10 mouse cellular contexts compared by ENCODE assay signal in the genomic region with DNA sequence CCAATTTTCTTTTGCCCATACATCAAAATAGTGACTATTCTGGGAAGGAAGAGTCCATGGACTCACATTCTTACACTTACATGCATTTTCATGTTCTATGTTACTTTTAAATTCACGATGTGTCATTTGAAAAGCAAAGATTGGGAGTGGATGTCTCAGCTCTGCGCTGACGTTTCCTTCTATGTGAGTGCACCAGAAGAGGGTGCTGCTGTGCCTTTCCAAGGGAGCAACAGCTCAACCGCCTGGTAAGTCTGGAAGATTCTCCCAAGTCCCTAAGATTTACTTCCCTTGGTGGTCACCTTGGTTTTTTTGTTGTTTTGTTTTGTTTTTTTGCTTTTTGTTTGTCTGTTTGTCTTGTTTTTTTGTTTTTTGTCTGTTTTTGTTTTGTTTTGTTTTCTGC. TPM values are rescaled to one million over a fixed set of nuclear protein-coding genes. Genes with fewer than 3 reads are reported as not detected.
DNase-seq lines count a peak whose midpoint lies in the region; ATAC-seq lines count a peak whose summit lies in the region.
"Had no signal": no experiment of that assay in that cellular context is flagged by ENCODE, and none has a peak within 500 bp of the region (broad histone marks: within the 10 kb centered on the region; RNA-seq: fewer than 3 reads in every experiment).

No protein-coding gene starts in this region.

- H3K36me3 ChIP-seq in liver, embryonic 12.5 days = no peaks in the 10 kb centered on the region
- H3K36me3 ChIP-seq: G1E; liver, embryonic 13.5 days had no signal

- no peak for ATAC-seq in liver, embryonic 12.5 days
- peak; percentile 88 for ATAC-seq in megakaryocyte, adult 5-6 weeks (ENCODE audit: poor library complexity, severe bottlenecking)

- H3K27me3 ChIP-seq in liver, embryonic 12.5 days (replicated peaks) = 0 out of 2 replicates have a peak, but pooled peaks cover 3% of the 10 kb centered on the region

- no peaks in the 10 kb centered on the region for H3K4me1 ChIP-seq in liver, embryonic 12.5 days
- H3K4me1 ChIP-seq: liver, embryonic 13.5 days had no signal

- no peak overlapping the region for H3K4me2 ChIP-seq in liver, embryonic 12.5 days
- H3K4me2 ChIP-seq: liver, embryonic 13.5 days had no signal

- H3K4me3 ChIP-seq in liver, embryonic 12.5 days = no peak overlapping the region
- H3K4me3 ChIP-seq: liver, embryonic 13.5 days had no signal

- H3K9ac ChIP-seq in liver, embryonic 12.5 days = no peak overlapping the region
- H3K9ac ChIP-seq: liver, embryonic 13.5 days had no signal

- WGBS in liver, embryonic 12.5 days (ENCODE audit: insufficient replicate concordance) = 8% methylated on average over 4 of the region's 4 CpGs

- H3K27ac ChIP-seq in liver, embryonic 12.5 days = no peak overlapping the region
- H3K27ac ChIP-seq: liver, embryonic 13.5 days had no signal

- H3K9me3 ChIP-seq in liver, embryonic 12.5 days (replicated peaks) = no peaks in the 10 kb centered on the region
- H3K9me3 ChIP-seq: G1E; liver, embryonic 13.5 days had no signal

- intact Hi-C loops in heart, postnatal 36 days (cut with DNase I) = loop anchor here (5.0 kb wide), 1 partner anchor 1427 kb away; no protein-coding TSS in a partner anchor

- peak; percentile 68 to 74 for DNase-seq in cerebellum, postnatal 14 days
- no peak for DNase-seq in cerebellum, adult 9-11 months
- peak; percentile 33 for DNase-seq in liver
- DNase-seq in adrenal gland, postnatal 25 days = peak; percentile 31
- DNase-seq in heart, postnatal 36 days = peak; percentile 19 to 38
- DNase-seq in B cell, adult 2 months = no peak
- DNase-seq: liver, embryonic 13.5 days had no signal

RNA-seq across cellular contexts. Expression of a gene that starts 6.1 kb away (rescaled TPM):
- 0.62 and 0.73 TPM in 2 replicates for polyA plus RNA-seq in liver, embryonic 12.5 days (2016; fragmentation: Nextera tagmentation; extraction: Ambion mirVana)
- 0.73 and 0.81 TPM in 2 replicates for total RNA-seq in adrenal gland, postnatal 25 days (2021)
- total RNA-seq in heart, postnatal 36 days (2021) = 1 to 10 TPM; 3.1 TPM
- 6.1 and 9.2 TPM in 2 replicates for total RNA-seq in megakaryocyte, adult 5-6 weeks (2015)
- 2.6 and 5.4 TPM in 2 replicates for total RNA-seq in megakaryocyte, adult 5-6 weeks (2017)
- polyA plus RNA-seq: G1E had no signal

Comparison
In these comparisons a context has a peak if more than half of its experiments do, and no peak if none do; other contexts are left out.
1. DNase-seq: peak in cerebellum, postnatal 14 days (2 of 2), liver (single experiment), adrenal gland, postnatal 25 days (single experiment) and heart, postnatal 36 days (2 of 2); none in cerebellum, adult 9-11 months (single experiment) and B cell, adult 2 months (0 of 2).